Mouse (Mus musculus): ENCODE measurements at regions not wholly inside any gene's neighbourhood (a gene's known extent, or its start where the extent isn't known, plus 50 kb on each side); places are given as distances from the start of the nearest gene placed in this dataset.
A peak's percentile ranks its signal among the peaks of the same experiment; 100 is the strongest.

DNA sequence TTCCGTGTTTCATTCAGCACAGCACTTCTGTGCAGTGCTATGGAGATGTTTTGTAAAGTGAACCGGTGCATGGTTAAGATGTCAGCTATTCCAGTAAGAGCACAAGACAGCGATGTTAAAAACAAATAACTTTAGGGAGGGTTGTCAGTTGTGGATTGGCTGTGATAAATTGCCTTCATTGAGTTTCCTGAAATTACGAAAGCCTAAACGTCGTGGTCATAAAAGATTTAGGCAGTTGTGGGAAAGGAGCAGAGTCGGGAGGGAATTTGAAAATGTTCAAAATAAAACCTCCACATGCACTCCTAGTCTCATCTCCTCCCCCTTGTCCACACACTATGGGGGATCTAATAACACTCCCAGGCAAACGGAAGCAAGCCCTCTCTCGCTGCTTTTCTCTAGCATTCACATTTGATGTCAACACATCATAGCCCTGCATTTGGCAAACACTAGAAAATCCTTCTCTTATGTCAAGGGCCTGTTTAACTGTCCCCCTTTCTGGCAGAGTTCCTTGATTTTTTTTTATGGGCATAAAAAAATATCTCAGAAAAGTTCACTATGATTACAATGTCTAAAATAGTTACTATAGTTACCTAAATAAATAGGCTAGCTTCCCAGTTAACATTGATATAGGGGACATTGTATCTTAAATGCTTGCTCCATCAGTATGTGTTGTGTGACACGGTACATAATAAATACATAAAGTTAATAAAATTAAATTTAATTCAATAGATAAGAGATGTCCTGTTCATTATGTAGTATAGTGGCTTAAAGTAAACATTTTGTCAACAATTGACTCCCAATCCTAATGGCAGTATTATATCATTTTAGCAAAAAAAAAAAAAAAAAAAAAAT lies 589.2 kb upstream of the Kif18a start:
- no peaks in the 10 kb centered on the region for H3K36me3 ChIP-seq
- H3K27me3 ChIP-seq, result no peaks in the 10 kb centered on the region
- H3K4me2 ChIP-seq, result peak overlapping the region; percentile 0; the same call in 1 of the 2 replicates

DNA sequence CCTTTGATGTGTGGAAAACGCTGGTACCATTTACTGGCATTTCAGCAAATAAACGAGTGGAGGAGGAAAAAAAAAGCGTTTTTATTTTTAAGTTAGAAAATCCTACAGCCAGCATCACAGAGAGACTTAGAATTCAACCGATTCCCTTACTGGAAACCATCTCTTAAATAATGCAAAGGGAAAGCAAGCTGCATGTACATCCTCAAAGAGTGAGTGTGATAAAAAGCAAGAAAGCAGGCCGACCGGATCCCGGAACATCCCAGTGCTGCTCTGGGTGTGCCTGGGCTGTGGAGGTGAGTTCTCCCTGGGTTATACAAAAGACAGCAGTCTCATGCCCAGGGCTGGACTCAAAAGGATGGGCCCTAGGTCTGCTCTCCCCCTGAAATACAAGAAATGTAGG lies 579.2 kb upstream of the Kif18a start:
- no peaks in the 10 kb centered on the region for H3K36me3 ChIP-seq
- 72% methylated on average over 7 of the region's 7 CpGs for WGBS
- no peak overlapping the region for H3K27ac ChIP-seq
- H3K4me3 ChIP-seq (replicated peaks), result no peak overlapping the region
- no peaks in the 10 kb centered on the region for H3K27me3 ChIP-seq
- no peak overlapping the region for H3K9ac ChIP-seq
- H3K4me2 ChIP-seq, result no peak overlapping the region
- H3K9me3 ChIP-seq (replicated peaks), result no peaks in the 10 kb centered on the region
- no peak for ATAC-seq (replicated peaks; ENCODE audit: low FRiP score)
- H3K4me1 ChIP-seq, result no peaks in the 10 kb centered on the region

More for the DNA sequence above, 589.2 kb upstream of the Kif18a start:
- H3K4me3 ChIP-seq (replicated peaks), result no peak overlapping the region
- no peaks in the 10 kb centered on the region for H3K4me1 ChIP-seq
- H3K27ac ChIP-seq, result no peak overlapping the region
- 34% methylated on average over 10 of the region's 10 CpGs for WGBS
- no peaks in the 10 kb centered on the region for H3K9me3 ChIP-seq (replicated peaks)
- ATAC-seq (replicated peaks; ENCODE audit: low FRiP score), result no peak
- no peak overlapping the region for H3K9ac ChIP-seq

DNA sequence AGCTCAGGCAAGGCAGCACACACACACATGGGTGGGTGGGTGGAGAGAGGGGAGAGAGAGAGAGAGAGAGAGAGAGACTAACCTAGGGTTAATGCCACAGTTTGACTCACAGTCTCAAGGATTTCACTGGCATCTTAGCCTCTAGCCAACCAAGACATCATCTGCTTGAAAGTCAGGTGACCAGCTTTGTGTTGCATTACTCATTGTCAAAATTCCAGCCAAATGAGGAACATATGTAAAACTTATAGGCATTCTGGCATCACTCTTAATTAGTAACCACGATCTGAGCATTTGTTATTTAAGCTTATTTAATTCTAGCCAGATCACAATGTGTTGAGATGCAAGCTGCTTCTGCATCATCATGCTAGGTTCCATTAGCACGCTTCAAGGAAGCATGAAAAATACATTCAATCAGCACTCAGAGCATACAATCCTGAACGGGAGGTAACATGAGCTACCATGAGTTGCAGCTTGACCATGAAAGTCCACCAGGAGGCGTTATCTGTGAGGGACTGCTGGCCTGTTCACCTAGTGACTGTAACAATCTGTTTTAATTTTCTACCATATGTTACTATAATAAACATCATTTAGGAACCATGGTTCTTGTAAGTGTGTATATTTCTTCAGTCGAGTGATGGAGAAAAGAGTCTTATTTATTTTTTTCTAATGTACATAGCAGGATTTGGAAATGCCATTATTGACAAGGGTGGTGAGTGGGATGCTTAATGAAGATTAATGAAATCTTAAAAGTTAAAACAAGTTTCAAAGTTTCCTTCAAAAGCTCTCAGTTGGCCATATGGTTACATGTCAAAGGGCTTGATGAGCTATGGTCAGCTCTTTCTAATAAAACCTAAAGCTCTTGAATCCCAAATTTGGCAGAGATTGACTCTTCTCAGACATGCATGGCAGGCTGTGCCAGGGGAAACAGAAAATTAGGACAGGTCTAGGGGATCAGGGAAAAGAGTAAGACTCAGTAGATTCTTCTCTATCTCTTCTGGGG lies 572.4 kb upstream of the Kif18a start:
- H3K4me3 ChIP-seq (replicated peaks), result no peak overlapping the region
- WGBS, result 87% methylated on average over 5 of the region's 5 CpGs
- no peak for ATAC-seq (replicated peaks; ENCODE audit: low FRiP score)
- H3K36me3 ChIP-seq, result no peaks in the 10 kb centered on the region
- no peak overlapping the region for H3K27ac ChIP-seq
- no peak overlapping the region for H3K4me2 ChIP-seq
- no peaks in the 10 kb centered on the region for H3K4me1 ChIP-seq
- H3K9ac ChIP-seq, result no peak overlapping the region
- H3K9me3 ChIP-seq (replicated peaks), result no peaks in the 10 kb centered on the region
- H3K27me3 ChIP-seq, result no peaks in the 10 kb centered on the region

DNA sequence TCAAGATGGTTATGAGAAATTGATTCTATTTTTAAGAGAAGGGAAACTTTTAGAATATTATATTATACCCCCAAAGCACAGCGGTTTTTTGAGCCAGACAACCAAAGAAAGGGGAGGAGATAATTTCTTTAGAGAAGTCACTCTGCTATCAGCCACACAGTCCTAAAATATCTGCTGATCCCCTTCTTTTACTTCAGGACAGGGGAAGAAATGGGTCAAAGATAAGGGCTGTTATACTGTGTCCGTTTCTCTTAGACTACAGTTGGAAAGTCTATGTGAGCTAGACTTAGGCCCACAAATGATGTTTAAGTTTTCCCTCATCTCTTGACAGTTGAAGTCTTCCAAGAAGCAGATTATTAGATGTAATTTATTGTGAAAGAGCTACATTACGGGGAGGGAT lies 538.5 kb upstream of the Kif18a start:
- no peaks in the 10 kb centered on the region for H3K9me3 ChIP-seq (replicated peaks)
- no peak overlapping the region for H3K9ac ChIP-seq
- no peak overlapping the region for H3K4me3 ChIP-seq (replicated peaks)
- no peak overlapping the region for H3K4me2 ChIP-seq
- no peaks in the 10 kb centered on the region for H3K27me3 ChIP-seq
- H3K4me1 ChIP-seq, result no peaks in the 10 kb centered on the region
- no peak for ATAC-seq (replicated peaks; ENCODE audit: low FRiP score)
- no peaks in the 10 kb centered on the region for H3K36me3 ChIP-seq
- 86% methylated on average over 3 of the region's 3 CpGs for WGBS
- H3K27ac ChIP-seq, result no peak overlapping the region

DNA sequence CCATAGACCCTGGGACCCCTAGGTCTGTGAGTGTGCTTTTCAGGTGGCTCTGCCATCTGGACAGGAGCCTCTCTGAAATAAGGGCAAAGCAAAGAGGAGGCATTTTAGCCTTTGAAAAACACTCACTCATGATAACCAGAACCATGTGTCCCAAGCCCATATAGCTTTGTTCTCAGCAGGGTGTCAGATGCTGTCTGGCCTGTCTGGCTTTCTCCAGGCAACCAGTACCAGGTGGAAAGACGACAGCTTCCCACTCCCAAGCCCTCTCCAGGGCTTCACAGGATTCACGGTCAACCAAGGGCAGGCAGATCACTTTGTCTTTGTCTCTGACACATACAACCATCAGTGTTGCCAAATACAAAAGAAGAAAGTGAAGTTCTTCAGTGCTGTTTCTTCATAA lies 537.0 kb upstream of the Kif18a start:
- H3K27me3 ChIP-seq, result no peaks in the 10 kb centered on the region
- H3K4me1 ChIP-seq, result no peaks in the 10 kb centered on the region
- no peak overlapping the region for H3K4me2 ChIP-seq
- no peaks in the 10 kb centered on the region for H3K36me3 ChIP-seq
- H3K9ac ChIP-seq, result no peak overlapping the region
- ATAC-seq (replicated peaks; ENCODE audit: low FRiP score), result no peak
- H3K9me3 ChIP-seq (replicated peaks), result no peaks in the 10 kb centered on the region
- no peak overlapping the region for H3K4me3 ChIP-seq (replicated peaks)
- H3K27ac ChIP-seq, result no peak overlapping the region
- WGBS, result 58% methylated on average over 2 of the region's 2 CpGs

DNA sequence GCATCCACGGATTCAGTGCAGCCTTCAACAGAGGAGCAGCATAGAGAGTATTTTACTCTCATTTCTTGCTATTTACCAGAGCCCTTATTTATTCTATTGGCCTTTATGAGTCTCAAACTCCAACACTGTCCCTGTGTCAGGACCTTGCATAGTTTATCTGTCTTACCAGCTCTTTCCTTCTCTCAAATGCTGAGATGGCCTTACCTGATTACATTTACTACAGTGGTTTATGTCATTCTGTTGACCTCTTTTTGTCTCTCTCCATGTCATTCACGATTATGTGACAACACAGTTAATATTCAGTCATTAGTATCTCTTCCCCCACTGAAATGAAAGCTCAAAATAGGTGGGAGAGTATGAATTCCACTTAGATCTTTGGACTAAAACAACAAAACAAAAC lies 535.7 kb upstream of the Kif18a start:
- Histone ChIP-seq H3K9me3 (replicated peaks) (no peaks in the 10 kb centered on the region), H3K27ac (no peak overlapping the region), H3K27me3 (no peaks in the 10 kb centered on the region), H3K4me2 (no peak overlapping the region), H3K9ac (no peak overlapping the region), H3K4me1 (no peaks in the 10 kb centered on the region), H3K4me3 (replicated peaks) (no peak overlapping the region), H3K36me3 (no peaks in the 10 kb centered on the region)
- ATAC-seq (replicated peaks; ENCODE audit: low FRiP score), result no peak
- 75% methylated on average over 2 of the region's 2 CpGs for WGBS

DNA sequence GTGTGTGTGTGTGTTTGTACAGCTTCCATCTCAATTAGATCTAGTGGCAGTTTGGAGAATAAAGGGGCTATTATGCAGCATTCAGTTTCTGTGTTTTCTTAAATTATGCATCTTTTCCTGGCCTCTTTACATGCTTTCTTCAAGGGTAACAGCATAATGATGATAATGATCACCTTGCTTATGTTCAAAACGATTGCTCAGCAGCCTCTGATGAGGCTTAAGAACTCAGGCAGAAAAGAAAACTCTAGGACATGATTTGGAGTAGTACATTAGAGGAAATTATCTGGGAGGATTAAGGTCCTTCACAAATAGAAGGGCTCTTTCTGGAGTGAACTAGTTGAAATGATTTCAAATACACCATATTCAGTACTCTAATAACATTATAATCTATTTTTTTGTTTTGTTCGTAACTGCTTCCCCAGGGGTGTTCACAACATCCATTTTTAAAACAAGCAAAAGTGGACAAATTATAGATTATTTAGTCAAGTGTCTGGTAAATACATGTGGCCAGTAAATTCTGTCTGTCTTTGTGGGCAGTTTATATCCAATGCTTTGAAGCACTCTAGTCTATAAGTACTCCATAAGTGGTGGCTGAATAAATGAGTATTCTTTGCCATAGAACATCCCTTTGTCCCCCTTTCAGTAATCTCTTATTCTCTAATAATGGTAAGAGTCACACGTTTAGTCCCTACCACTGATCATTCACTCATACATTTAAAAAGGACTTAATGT lies 526.9 kb upstream of the Kif18a start:
- Histone ChIP-seq H3K27me3 (no peaks in the 10 kb centered on the region), H3K4me2 (no peak overlapping the region), H3K36me3 (no peaks in the 10 kb centered on the region), H3K9ac (no peak overlapping the region), H3K4me1 (no peaks in the 10 kb centered on the region), H3K4me3 (replicated peaks) (no peak overlapping the region), H3K9me3 (replicated peaks) (no peaks in the 10 kb centered on the region), H3K27ac (no peak overlapping the region)
- 69% methylated on average over 3 of the region's 3 CpGs for WGBS
- no peak for ATAC-seq (replicated peaks; ENCODE audit: low FRiP score)

GRCm38 (mm10) chr2:108755821-108756220 lies 524.7 kb upstream of the Kif18a start:
- H3K27me3 ChIP-seq, result no peaks in the 10 kb centered on the region
- H3K4me3 ChIP-seq (replicated peaks), result no peak overlapping the region
- no peak overlapping the region for H3K4me2 ChIP-seq
- H3K36me3 ChIP-seq, result no peaks in the 10 kb centered on the region
- no peaks in the 10 kb centered on the region for H3K9me3 ChIP-seq (replicated peaks)
- no peak overlapping the region for H3K27ac ChIP-seq
- no peak for ATAC-seq (replicated peaks; ENCODE audit: low FRiP score)
- 77% methylated on average over 1 of the region's 1 CpGs for WGBS
- no peak overlapping the region for H3K9ac ChIP-seq
- H3K4me1 ChIP-seq, result no peaks in the 10 kb centered on the region

- H3K9me3 ChIP-seq (replicated peaks), result no peaks in the 10 kb centered on the region
- no peaks in the 10 kb centered on the region for H3K27me3 ChIP-seq
- no peaks in the 10 kb centered on the region for H3K36me3 ChIP-seq
- 88% methylated on average over 1 of the region's 1 CpGs for WGBS
- no peak overlapping the region for H3K4me2 ChIP-seq
- ATAC-seq (replicated peaks; ENCODE audit: low FRiP score), result no peak
- no peak overlapping the region for H3K27ac ChIP-seq
- no peak overlapping the region for H3K4me3 ChIP-seq (replicated peaks)
- H3K4me1 ChIP-seq, result no peaks in the 10 kb centered on the region
- H3K9ac ChIP-seq, result no peak overlapping the region
Observed at GRCm38 (mm10) chr2:108756251-108756650, 524.3 kb upstream of the Kif18a start.

DNA sequence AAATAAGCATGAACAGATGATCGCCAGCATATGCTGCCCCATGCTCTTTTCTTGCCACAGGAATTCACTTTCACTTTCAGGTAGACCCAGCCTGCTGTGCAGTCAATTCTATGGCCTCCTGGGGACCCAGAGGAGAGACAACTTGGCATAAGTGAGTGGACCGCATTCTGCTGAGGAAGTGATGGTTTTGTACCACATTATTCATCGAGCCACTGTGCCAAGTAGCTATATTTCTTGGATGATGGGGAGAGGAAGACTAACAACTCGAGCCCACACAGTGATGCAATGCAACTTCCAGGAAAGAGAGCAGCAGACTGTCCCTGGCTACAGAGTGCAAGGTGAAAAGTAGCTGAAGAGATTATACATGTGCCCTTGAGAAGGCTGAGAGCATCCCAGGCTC lies 515.8 kb upstream of the Kif18a start:
- no peak overlapping the region for H3K4me3 ChIP-seq (replicated peaks)
- H3K36me3 ChIP-seq, result no peaks in the 10 kb centered on the region
- 76% methylated on average over 4 of the region's 4 CpGs for WGBS
- no peak overlapping the region for H3K27ac ChIP-seq
- no peaks in the 10 kb centered on the region for H3K27me3 ChIP-seq
- H3K9me3 ChIP-seq (replicated peaks), result no peaks in the 10 kb centered on the region
- H3K4me1 ChIP-seq, result no peaks in the 10 kb centered on the region
- ATAC-seq (replicated peaks; ENCODE audit: low FRiP score), result no peak
- no peak overlapping the region for H3K4me2 ChIP-seq
- no peak overlapping the region for H3K9ac ChIP-seq

DNA sequence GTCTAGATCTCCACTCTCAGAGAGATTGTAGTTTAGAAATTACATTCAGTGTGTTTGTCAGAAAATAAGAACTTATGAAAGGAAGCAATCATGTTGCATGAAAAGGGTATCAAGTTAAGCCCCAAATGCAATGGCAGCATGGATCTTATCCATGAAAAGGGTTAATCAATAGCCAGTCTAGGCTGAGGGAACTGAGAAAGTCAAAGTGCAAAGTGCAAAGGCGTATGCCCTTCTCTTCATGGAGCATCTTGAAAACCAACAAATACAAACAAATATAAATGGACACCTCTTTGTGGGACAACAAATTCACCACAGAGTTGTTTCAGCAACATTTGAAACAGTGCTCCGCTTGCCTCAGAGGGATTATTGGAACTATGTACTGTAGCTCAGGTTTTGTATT lies 514.1 kb upstream of the Kif18a start:
- Histone ChIP-seq H3K9me3 (replicated peaks) (no peaks in the 10 kb centered on the region), H3K27ac (no peak overlapping the region), H3K4me1 (no peaks in the 10 kb centered on the region), H3K9ac (no peak overlapping the region), H3K4me2 (no peak overlapping the region), H3K4me3 (replicated peaks) (no peak overlapping the region), H3K36me3 (no peaks in the 10 kb centered on the region), H3K27me3 (no peaks in the 10 kb centered on the region)
- 89% methylated on average over 2 of the region's 2 CpGs for WGBS
- ATAC-seq (replicated peaks; ENCODE audit: low FRiP score), result no peak

GRCm38 (mm10) chr2:108770383-108770782 lies 510.2 kb upstream of the Kif18a start:
- no peak overlapping the region for H3K9ac ChIP-seq
- WGBS, result 85% methylated on average over 1 of the region's 1 CpGs
- no peak overlapping the region for H3K4me2 ChIP-seq
- no peak overlapping the region for H3K27ac ChIP-seq
- H3K4me1 ChIP-seq, result no peaks in the 10 kb centered on the region
- no peak overlapping the region for H3K4me3 ChIP-seq (replicated peaks)
- no peak for ATAC-seq (replicated peaks; ENCODE audit: low FRiP score)
- no peaks in the 10 kb centered on the region for H3K36me3 ChIP-seq
- H3K27me3 ChIP-seq, result no peaks in the 10 kb centered on the region
- no peaks in the 10 kb centered on the region for H3K9me3 ChIP-seq (replicated peaks)
